Mouse (Mus musculus) stomach, embryonic 14.5 days (tissue): ENCODE results near the gene Ppp3cb. TPM values are rescaled to one million over a fixed set of nuclear protein-coding genes. Genes with fewer than 3 reads are reported as not detected.

Experiments used
- polyA plus RNA-seq: library from polyadenylated mRNA; unstranded; fragments of >200 nt; fragmentation: Nextera tagmentation; extraction: Ambion mirVana; gene quantifications from 2 replicates; pipeline ENCODE4 v1.2.1, GENCODE M21; 2014

The Ppp3cb gene
- polyA plus RNA-seq, 1 experiment from 2014 or later: 64.6 TPM

Other genes starting within 250 kb of the Ppp3cb start
- 53.1 and 54.6 TPM in 2 replicates for gene Ecd, start 198.5 kb downstream of the Ppp3cb start, polyA plus RNA-seq
- gene Fam149b, start 198.4 kb downstream of the Ppp3cb start, polyA plus RNA-seq: 41.7 and 42.6 TPM in 2 replicates
- gene Dnajc9, start 157.7 kb downstream of the Ppp3cb start, polyA plus RNA-seq: 95.9 and 107 TPM in 2 replicates
- gene Mrps16, start 152.9 kb downstream of the Ppp3cb start, polyA plus RNA-seq: 90.8 and 102 TPM in 2 replicates
- gene Cfap70, start 94.3 kb downstream of the Ppp3cb start, polyA plus RNA-seq: 0.10 and 0.27 TPM in 2 replicates
- 57.4 and 60.2 TPM in 2 replicates for gene Anxa7, start 66.4 kb downstream of the Ppp3cb start, polyA plus RNA-seq
- 1.3 and 1.8 TPM in 2 replicates for gene Mss51, start 49.7 kb downstream of the Ppp3cb start, polyA plus RNA-seq
- gene Usp54, start 94.5 kb upstream of the Ppp3cb start, polyA plus RNA-seq: 8.4 and 9.8 TPM in 2 replicates
- 0.29 TPM in 1 of 2 replicates, not detected in the other for gene Myoz1, start 110.0 kb upstream of the Ppp3cb start, polyA plus RNA-seq
- 0.17 and 0.29 TPM in 2 replicates for gene Synpo2l, start 121.8 kb upstream of the Ppp3cb start, polyA plus RNA-seq
- 86.9 and 88.1 TPM in 2 replicates for gene Sec24c, start 127.7 kb upstream of the Ppp3cb start, polyA plus RNA-seq
- 20.5 and 20.7 TPM in 2 replicates for gene Fut11, start 148.4 kb upstream of the Ppp3cb start, polyA plus RNA-seq
- 211 and 224 TPM in 2 replicates for gene Chchd1, start 156.4 kb upstream of the Ppp3cb start, polyA plus RNA-seq
- 35.9 and 38.6 TPM in 2 replicates for gene Zswim8, start 161.0 kb upstream of the Ppp3cb start, polyA plus RNA-seq
- 28.1 and 31.1 TPM in 2 replicates for gene Ndst2, start 188.0 kb upstream of the Ppp3cb start, polyA plus RNA-seq
- gene Camk2g, start 247.5 kb upstream of the Ppp3cb start, polyA plus RNA-seq: 46.6 and 53.6 TPM in 2 replicates